Mouse (Mus musculus): ENCODE data around the gene Actn4.

- TF ChIP-seq CTCF (IDR thresholded peaks at IDR 0.05; ENCODE audit: insufficient read depth, low read length) (no peak), POLR2A (IDR thresholded peaks at IDR 0.05; ENCODE audit: borderline replicate concordance, extremely low read depth, low read depth, low read length) (no peak)
Observed at GRCm38 (mm10) chr7:28951764-28952163, 10.4 kb downstream of the Actn4 start.
